Mouse (Mus musculus) midbrain, embryonic 13.5 days (tissue): ENCODE measurements around the gene Fars2. TPM values are rescaled to one million over a fixed set of nuclear protein-coding genes. Genes with fewer than 3 reads are reported as not detected.

Source experiments
- ATAC-seq: fragments of 200-750 bp; cut with Nextera tagmentation; 2 replicates; pipeline ENCODE4 v1.8.0; 2017; ENCODE audit warnings: mild to moderate bottlenecking, moderate TSS enrichment, moderate library complexity
- H3K27ac ChIP-seq: fragments of 300-500 bp; sonication (generic); 2 replicates; pipeline ENCODE4 v1.5.1; 2015; ENCODE audit warnings: inconsistent platforms, mild to moderate bottlenecking, moderate library complexity
- H3K27me3 ChIP-seq: fragments of 300-500 bp; sonication (generic); 2 replicates; pipeline ENCODE4 v1.6.1; 2015; ENCODE audit warnings: mild to moderate bottlenecking, inconsistent platforms
- H3K36me3 ChIP-seq: fragments of 300-500 bp; sonication (generic); 2 replicates; pipeline ENCODE4 v1.6.1; 2015; ENCODE audit warnings: mild to moderate bottlenecking, inconsistent platforms
- H3K4me1 ChIP-seq: fragments of 300-500 bp; sonication (generic); replicated peaks from 2 replicates; pipeline ENCODE4 v1.6.1; 2015; ENCODE audit warnings: inconsistent platforms
- H3K4me2 ChIP-seq: fragments of 300-500 bp; sonication (generic); replicated peaks from 2 replicates; pipeline ENCODE4 v1.6.1; 2015; ENCODE audit warnings: moderate library complexity, mild to moderate bottlenecking, inconsistent platforms
- H3K4me3 ChIP-seq: fragments of 300-500 bp; sonication (generic); replicated peaks from 2 replicates; pipeline ENCODE4 v1.5.1; 2015; ENCODE audit warnings: mild to moderate bottlenecking, inconsistent platforms
- H3K9ac ChIP-seq: fragments of 300-500 bp; sonication (generic); replicated peaks from 2 replicates; pipeline ENCODE4 v1.6.1; 2015; ENCODE audit warnings: mild to moderate bottlenecking, inconsistent platforms
- H3K9me3 ChIP-seq: fragments of 300-500 bp; sonication (generic); 2 replicates; pipeline ENCODE4 v1.6.1; 2016; ENCODE audit warnings: mild to moderate bottlenecking, inconsistent platforms
- WGBS: fragments of 180-500 bp; shearing (Covaris S2); methylation state at CpG from one replicate; pipeline ENCODE4 v1.1.7; 2015; 5-methylcytosine and 5-hydroxymethylcytosine counted together
- polyA plus RNA-seq: library from polyadenylated mRNA; unstranded; fragments of >200 nt; fragmentation: Nextera tagmentation; extraction: Ambion mirVana; gene quantifications from 2 replicates; pipeline ENCODE4 v1.2.1, GENCODE M21; 2015

Fars2 gene
- polyA plus RNA-seq, 1 experiment from 2014 or later = 29.5 TPM

- no peaks in the 10 kb centered on the region for H3K9me3 ChIP-seq
Measured at GRCm38 (mm10) chr13:36620498-36621332, 503.5 kb downstream of the Fars2 start.

GRCm38 (mm10) chr13:36621333-36621659 is 504.1 kb downstream of the Fars2 start:
- 0 out of 2 replicates have a peak, but pooled peaks cover 3% of the 10 kb centered on the region for H3K9me3 ChIP-seq
- no peak overlapping the region for H3K27ac ChIP-seq
- no peak overlapping the region for H3K4me2 ChIP-seq
- H3K36me3 ChIP-seq = no peaks in the 10 kb centered on the region
- H3K4me3 ChIP-seq = no peak overlapping the region
- 97% methylated on average over 1 of the region's 1 CpGs for WGBS
- no peaks in the 10 kb centered on the region for H3K27me3 ChIP-seq
- H3K9ac ChIP-seq = no peak overlapping the region
- H3K4me1 ChIP-seq = no peaks in the 10 kb centered on the region
- no peak for ATAC-seq

More at GRCm38 (mm10) chr13:36620498-36621332, 503.5 kb downstream of the Fars2 start:
- Histone ChIP-seq H3K4me3 (no peak overlapping the region), H3K27ac (no peak overlapping the region), H3K36me3 (no peaks in the 10 kb centered on the region), H3K9ac (no peak overlapping the region), H3K4me1 (no peaks in the 10 kb centered on the region), H3K4me2 (no peak overlapping the region), H3K27me3 (no peaks in the 10 kb centered on the region)
- 92% methylated on average over 10 of the region's 10 CpGs for WGBS
- ATAC-seq = no peak

GRCm38 (mm10) chr13:36623556-36623955 is 506.3 kb downstream of the Fars2 start:
- H3K27me3 ChIP-seq = no peaks in the 10 kb centered on the region
- no peak overlapping the region for H3K4me2 ChIP-seq
- H3K9ac ChIP-seq = no peak overlapping the region
- 89% methylated on average over 1 of the region's 1 CpGs for WGBS
- no peak overlapping the region for H3K27ac ChIP-seq
- no peak for ATAC-seq
- no peaks in the 10 kb centered on the region for H3K4me1 ChIP-seq
- H3K9me3 ChIP-seq = 0 out of 2 replicates have a peak, but pooled peaks cover 3% of the 10 kb centered on the region
- no peak overlapping the region for H3K4me3 ChIP-seq
- H3K36me3 ChIP-seq = no peaks in the 10 kb centered on the region

GRCm38 (mm10) chr13:36629154-36629553 is 511.9 kb downstream of the Fars2 start:
- Histone ChIP-seq H3K27me3 (no peaks in the 10 kb centered on the region), H3K9me3 (0 out of 2 replicates have a peak, but pooled peaks cover 3% of the 10 kb centered on the region), H3K9ac (no peak overlapping the region), H3K4me2 (no peak overlapping the region), H3K4me3 (no peak overlapping the region), H3K36me3 (no peaks in the 10 kb centered on the region), H3K27ac (no peak overlapping the region), H3K4me1 (no peaks in the 10 kb centered on the region)
- 93% methylated on average over 1 of the region's 1 CpGs for WGBS
- no peak for ATAC-seq

GRCm38 (mm10) chr13:36648257-36648656 is 531.0 kb downstream of the Fars2 start:
- Histone ChIP-seq H3K36me3 (no peaks in the 10 kb centered on the region), H3K27me3 (no peaks in the 10 kb centered on the region), H3K4me3 (no peak overlapping the region), H3K4me2 (no peak overlapping the region), H3K9me3 (no peaks in the 10 kb centered on the region), H3K9ac (no peak overlapping the region), H3K4me1 (no peaks in the 10 kb centered on the region), H3K27ac (no peak overlapping the region)
- no peak for ATAC-seq
- 72% methylated on average over 7 of the region's 7 CpGs for WGBS

GRCm38 (mm10) chr13:36654251-36654650 is 537.0 kb downstream of the Fars2 start:
- ATAC-seq = no peak
- Histone ChIP-seq H3K27me3 (no peaks in the 10 kb centered on the region), H3K27ac (no peak overlapping the region), H3K9me3 (no peaks in the 10 kb centered on the region), H3K36me3 (no peaks in the 10 kb centered on the region), H3K4me2 (no peak overlapping the region), H3K4me1 (no peaks in the 10 kb centered on the region), H3K4me3 (no peak overlapping the region), H3K9ac (no peak overlapping the region)
- WGBS = 79% methylated on average over 3 of the region's 3 CpGs

DNA sequence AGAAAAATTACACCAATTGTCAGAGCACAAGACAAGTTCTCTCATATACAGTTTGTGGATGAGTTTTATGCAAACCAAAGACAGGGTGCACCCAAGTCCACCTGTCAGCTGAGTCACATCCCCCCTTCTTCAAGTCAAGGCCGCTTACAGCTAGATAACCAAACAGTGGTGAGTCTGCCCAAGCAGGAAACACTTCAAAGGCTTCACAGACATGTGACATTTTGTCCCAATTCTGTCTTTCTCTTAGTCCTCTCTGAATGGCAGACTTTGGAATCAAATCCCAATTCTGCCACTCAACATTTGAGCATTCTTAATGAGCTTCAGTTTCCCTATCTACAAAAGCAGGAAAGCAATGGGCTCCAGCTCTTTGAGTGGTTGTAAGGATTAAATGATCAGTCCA is 562.1 kb downstream of the Fars2 start:
- no peak overlapping the region for H3K4me3 ChIP-seq
- no peaks in the 10 kb centered on the region for H3K9me3 ChIP-seq
- WGBS = 73% methylated on average over 1 of the region's 1 CpGs
- H3K4me2 ChIP-seq = no peak overlapping the region
- ATAC-seq = no peak
- no peak overlapping the region for H3K9ac ChIP-seq
- no peaks in the 10 kb centered on the region for H3K27me3 ChIP-seq
- no peaks in the 10 kb centered on the region for H3K4me1 ChIP-seq
- no peak overlapping the region for H3K27ac ChIP-seq
- H3K36me3 ChIP-seq = no peaks in the 10 kb centered on the region

DNA sequence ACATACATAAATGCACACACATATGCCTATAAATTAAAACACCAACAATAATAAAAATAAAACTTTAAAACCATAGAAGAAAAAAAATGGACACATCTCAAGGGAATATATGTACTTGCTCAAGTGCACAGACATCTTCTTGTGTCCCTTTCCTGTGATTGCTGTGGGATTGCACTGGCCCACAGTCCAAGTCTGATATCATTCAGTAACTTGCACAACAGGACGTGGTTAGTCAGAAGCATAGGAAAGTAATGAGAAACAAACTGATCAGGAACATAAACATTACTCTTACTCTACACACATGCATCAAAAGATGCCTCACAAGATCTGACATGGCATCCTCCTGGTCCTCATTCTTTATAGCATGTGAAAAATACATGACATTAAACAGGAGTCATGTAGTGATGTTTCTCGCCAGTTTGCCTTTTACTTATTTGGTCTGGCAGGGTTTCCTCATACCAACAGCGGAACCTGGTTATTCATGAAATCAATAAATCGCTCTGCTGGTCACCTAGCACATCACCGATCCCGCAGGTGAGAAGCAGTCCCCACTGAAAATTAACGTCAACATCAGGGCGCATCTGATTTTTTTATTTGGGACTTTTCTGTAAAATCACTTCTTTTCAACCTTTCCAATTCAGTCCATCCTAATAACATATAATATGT is 563.6 kb downstream of the Fars2 start:
- H3K9me3 ChIP-seq = no peaks in the 10 kb centered on the region
- no peak overlapping the region for H3K27ac ChIP-seq
- H3K4me1 ChIP-seq = no peaks in the 10 kb centered on the region
- 90% methylated on average over 8 of the region's 8 CpGs for WGBS
- H3K36me3 ChIP-seq = no peaks in the 10 kb centered on the region
- H3K4me3 ChIP-seq = no peak overlapping the region
- no peak overlapping the region for H3K4me2 ChIP-seq
- H3K9ac ChIP-seq = no peak overlapping the region
- no peak for ATAC-seq
- no peaks in the 10 kb centered on the region for H3K27me3 ChIP-seq

DNA sequence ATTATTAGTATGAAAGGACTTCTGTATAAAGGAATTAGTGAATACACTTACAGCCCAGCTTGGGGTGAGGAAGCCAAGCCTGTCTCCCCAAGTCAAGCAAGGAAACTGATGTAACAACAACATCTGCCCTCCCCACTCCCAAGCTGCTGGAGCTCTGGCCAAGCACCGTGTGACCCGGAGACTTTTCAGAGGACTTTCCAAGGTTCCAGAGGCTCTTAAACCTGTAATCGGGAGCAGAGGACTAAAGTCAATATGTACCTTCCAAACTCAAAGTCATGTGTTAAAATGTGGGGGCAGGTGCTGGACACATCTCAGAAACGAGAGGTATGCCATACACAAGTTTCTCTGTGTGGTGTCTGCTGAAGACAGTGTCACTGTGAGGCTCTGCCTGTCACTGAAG is 566.4 kb downstream of the Fars2 start:
- 0 out of 2 replicates have a peak, but pooled peaks cover 3% of the 10 kb centered on the region for H3K9me3 ChIP-seq
- no peak for ATAC-seq
- H3K9ac ChIP-seq = no peak overlapping the region
- WGBS = 81% methylated on average over 4 of the region's 4 CpGs
- no peak overlapping the region for H3K4me3 ChIP-seq
- no peak overlapping the region for H3K27ac ChIP-seq
- no peak overlapping the region for H3K4me2 ChIP-seq
- no peaks in the 10 kb centered on the region for H3K4me1 ChIP-seq
- H3K27me3 ChIP-seq = no peaks in the 10 kb centered on the region
- H3K36me3 ChIP-seq = no peaks in the 10 kb centered on the region

DNA sequence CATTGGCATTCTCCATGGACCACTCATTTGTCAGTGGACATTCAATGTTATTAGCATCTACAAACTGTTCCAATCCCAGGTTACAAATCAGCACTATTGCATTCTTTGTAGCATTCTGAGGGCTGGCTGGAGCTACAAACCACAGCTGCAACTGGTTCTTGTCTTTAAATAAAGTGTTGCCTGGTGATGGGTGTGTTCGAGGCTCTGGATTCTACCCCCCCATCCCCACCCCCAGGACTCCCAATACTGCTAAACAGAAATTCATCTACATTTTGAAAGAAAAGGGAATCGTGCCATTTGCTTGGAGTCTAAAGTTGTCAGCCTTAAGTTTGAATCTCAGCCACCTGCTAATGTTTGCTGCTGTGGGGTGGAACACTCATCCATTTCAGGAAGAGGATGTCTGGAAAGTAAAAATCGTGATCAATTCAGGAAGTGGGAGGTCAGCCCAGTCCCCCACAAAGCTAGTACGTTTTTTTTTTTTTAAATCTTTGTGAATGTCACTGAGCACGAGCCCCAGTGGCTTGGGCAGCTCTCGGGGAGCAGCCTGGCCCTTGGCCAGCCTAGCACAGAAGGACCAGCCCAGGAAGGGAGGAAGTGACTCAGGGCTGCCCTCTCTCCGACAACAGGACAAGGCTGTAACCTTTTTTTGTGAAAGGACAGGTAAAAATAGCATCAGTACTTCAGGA is 578.4 kb downstream of the Fars2 start:
- Histone ChIP-seq H3K4me3 (no peak overlapping the region), H3K4me2 (no peak overlapping the region), H3K4me1 (no peaks in the 10 kb centered on the region), H3K9ac (no peak overlapping the region), H3K27ac (no peak overlapping the region), H3K36me3 (no peaks in the 10 kb centered on the region), H3K27me3 (no peaks in the 10 kb centered on the region), H3K9me3 (no peaks in the 10 kb centered on the region)
- ATAC-seq = no peak
- WGBS = 72% methylated on average over 7 of the region's 7 CpGs

GRCm38 (mm10) chr13:36696351-36696771 is 579.1 kb downstream of the Fars2 start:
- no peak overlapping the region for H3K27ac ChIP-seq

DNA sequence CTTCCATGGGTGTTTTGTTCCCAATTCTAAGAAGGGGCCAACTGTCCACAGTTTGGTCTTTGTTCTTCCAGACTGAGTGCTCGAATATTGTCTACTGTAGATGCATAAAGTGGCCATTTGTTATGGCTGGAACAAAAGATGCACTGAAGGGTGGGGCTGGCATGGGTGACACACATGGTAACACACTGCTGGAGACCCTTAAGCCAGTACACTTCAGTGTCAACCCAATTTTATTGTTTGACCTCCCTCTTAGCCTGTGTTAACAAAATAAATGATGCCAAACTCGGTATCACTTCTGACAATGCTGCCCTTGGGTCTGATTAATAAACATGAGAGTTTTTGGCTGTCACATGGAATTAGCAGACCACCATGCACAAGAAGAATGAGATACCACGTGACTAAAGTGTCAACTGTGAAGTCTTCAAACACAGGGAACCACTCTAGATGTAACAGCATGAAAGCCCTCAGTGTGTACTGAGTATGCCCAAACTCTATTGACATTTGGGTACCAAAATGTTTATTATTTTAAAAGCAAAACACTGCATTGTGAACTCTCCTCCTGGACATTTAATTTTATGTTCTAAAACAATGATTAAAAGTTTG is 590.0 kb downstream of the Fars2 start:
- no peak for ATAC-seq
- Histone ChIP-seq H3K27ac (no peak overlapping the region), H3K4me1 (0 out of 2 replicates have a peak, but pooled peaks cover 5% of the 10 kb centered on the region), H3K9ac (no peak overlapping the region), H3K9me3 (no peaks in the 10 kb centered on the region), H3K27me3 (no peaks in the 10 kb centered on the region), H3K4me3 (no peak overlapping the region), H3K4me2 (no peak overlapping the region), H3K36me3 (no peaks in the 10 kb centered on the region)
- WGBS = 28% methylated on average over 3 of the region's 3 CpGs

More at GRCm38 (mm10) chr13:36696351-36696771, 579.1 kb downstream of the Fars2 start:
- Histone ChIP-seq H3K36me3 (no peaks in the 10 kb centered on the region), H3K4me3 (no peak overlapping the region), H3K9ac (no peak overlapping the region), H3K4me2 (no peak overlapping the region), H3K9me3 (no peaks in the 10 kb centered on the region), H3K4me1 (no peaks in the 10 kb centered on the region), H3K27me3 (no peaks in the 10 kb centered on the region)
- no peak for ATAC-seq
- 90% methylated on average over 8 of the region's 8 CpGs for WGBS
